Mouse (Mus musculus) heart, postnatal 10 days (tissue): ENCODE data around the gene Tmem104. TPM values are rescaled to one million over a fixed set of nuclear protein-coding genes. Genes with fewer than 3 reads are reported as not detected.

Experiments used
- DNase-seq, 2 experiments: peaks; one replicate each; pipeline ENCODE4 v3.0.0; 2021
- intact Hi-C: fragments of 180-260 bp; cut with DNase I; formaldehyde crosslinking; loops from one replicate; pipeline ENCODE4 v1.15.1; 2025
- microRNA-seq, 2 experiments: library from miRNA; unstranded; fragments of <30 nt; microRNA quantifications; one replicate each; pipeline ENCODE4 v1.2.0; 2022
- total RNA-seq, 2 experiments: library from RNA; stranded (reverse); gene quantifications; 2 replicates each; pipeline ENCODE4 v1.2.3; 2021

Gene Tmem104
- total RNA-seq, 2 experiments from 2014 or later, result 10.9 TPM

DNA sequence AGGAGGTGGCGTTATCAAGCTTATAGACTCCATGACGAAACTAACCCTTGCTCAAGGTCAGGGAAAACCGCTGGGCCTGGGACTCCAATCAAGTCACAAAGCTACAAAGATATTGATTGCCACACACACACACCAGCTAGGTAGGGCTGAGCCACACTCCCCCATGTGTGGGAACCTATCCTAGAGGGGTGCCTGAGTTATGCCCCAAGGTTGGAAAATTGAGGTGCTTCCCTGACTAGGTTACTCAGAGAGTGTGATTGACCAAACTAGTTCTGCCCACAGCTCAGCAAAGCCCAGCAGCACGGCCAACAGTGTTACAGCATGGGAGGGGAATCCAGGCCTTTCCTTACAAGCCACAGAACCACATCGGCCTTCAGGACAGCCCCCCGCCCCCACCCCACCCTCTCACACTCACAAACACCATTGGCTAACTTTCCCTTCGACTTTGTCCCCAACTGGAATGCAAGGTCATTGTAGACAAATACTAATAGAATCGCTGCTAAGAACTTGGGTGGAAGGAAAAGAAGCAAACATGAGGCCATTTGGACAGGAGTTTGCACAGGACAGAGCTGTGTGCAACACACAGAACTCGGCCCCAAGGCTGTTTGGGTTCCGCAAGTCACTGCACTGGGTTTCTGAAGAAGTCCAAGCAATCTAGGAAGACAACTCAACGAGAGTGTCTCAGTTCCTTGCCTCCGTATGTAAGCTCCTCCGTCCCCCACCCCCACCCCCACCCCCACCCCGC, 105.5 kb downstream of the Tmem104 start:
- no peak for DNase-seq
- intact Hi-C loops, result no loop called here

DNA sequence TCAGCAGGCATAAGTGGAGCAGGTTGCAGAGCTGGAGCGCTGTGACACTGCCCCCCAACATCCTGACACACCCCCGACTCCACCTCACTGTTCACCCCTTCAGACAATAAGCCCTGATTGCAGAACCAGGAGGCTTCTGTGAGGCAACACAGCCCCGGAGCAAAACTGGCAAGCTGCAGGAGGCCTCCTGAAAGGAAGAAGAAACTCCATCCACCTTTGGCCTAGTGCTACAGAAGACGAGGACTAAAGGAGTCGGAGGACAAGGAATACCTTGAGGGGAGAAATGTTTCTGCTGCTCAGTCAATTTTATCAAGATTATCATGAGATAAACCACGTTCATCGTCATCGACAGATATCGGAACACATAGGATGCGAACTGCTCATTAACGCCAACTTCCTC, 108.7 kb downstream of the Tmem104 start:
- DNase-seq, result no peak
- intact Hi-C loops, result no loop called here

Small RNA genes lying within 50 kb of the gene (microRNA-seq; reads per million reads assigned to microRNA genes)
- 0 reads per million in 2 experiments for gene Gm25837

Other genes with a start within 250 kb of the Tmem104 start
- gene Cd300c, start 218.3 kb upstream of the Tmem104 start, total RNA-seq, result not detected
- under 1 TPM; 0.41 to 0.84 TPM for gene Cd300ld, start 197.6 kb upstream of the Tmem104 start, total RNA-seq
- gene Cd300c2, start 185.6 kb upstream of the Tmem104 start, total RNA-seq, result 1 to 10 TPM; 1.7 to 2.1 TPM
- gene Cd300ld2, start 171.3 kb upstream of the Tmem104 start, total RNA-seq, result not detected
- not detected for gene Cd300ld4, start 160.5 kb upstream of the Tmem104 start, total RNA-seq
- gene Cd300ld5, start 149.7 kb upstream of the Tmem104 start, total RNA-seq, result 1 to 10 TPM; 3.9 to 5.0 TPM
- 1 to 10 TPM; 1.2 to 2.9 TPM for gene Cd300ld3, start 139.1 kb upstream of the Tmem104 start, total RNA-seq
- gene Cd300e, start 125.3 kb upstream of the Tmem104 start, total RNA-seq, result under 1 TPM; 0.29 to 0.35 TPM
- gene Rab37, start 96.1 kb upstream of the Tmem104 start, total RNA-seq, result 1 to 10 TPM; 1.4 to 1.6 TPM
- gene Cd300lf, start 53.5 kb upstream of the Tmem104 start, total RNA-seq, result under 1 TPM; 0.15 to 0.48 TPM
- gene Slc9a3r1, start 24.1 kb upstream of the Tmem104 start, total RNA-seq, result 10 to 100 TPM; 11.9 to 17.4 TPM
- gene Nat9, start 372 bp downstream of the Tmem104 start, total RNA-seq, result 10 to 100 TPM; 14.8 to 19.9 TPM
- gene Grin2c, start 79.8 kb downstream of the Tmem104 start, total RNA-seq, result not detected
- gene Fdxr, start 89.6 kb downstream of the Tmem104 start, total RNA-seq, result 1 to 10 TPM; 7.7 to 9.1 TPM
- gene Fads6, start 110.2 kb downstream of the Tmem104 start, total RNA-seq, result 1 to 10 TPM in 1 of 2 experiments, under 1 TPM in 1; 0.89 to 1.2 TPM
- not detected for gene Otop2, start 119.7 kb downstream of the Tmem104 start, total RNA-seq
- under 1 TPM; 0.07 to 0.12 TPM for gene Ush1g, start 134.6 kb downstream of the Tmem104 start, total RNA-seq
- gene Otop3, start 147.2 kb downstream of the Tmem104 start, total RNA-seq, result not detected
- 1 to 10 TPM; 6.9 to 7.1 TPM for gene Hid1, start 180.3 kb downstream of the Tmem104 start, total RNA-seq
- gene Cdr2l, start 194.4 kb downstream of the Tmem104 start, total RNA-seq, result 10 to 100 TPM; 13.9 to 16.8 TPM
- gene Mrpl58, start 216.3 kb downstream of the Tmem104 start, total RNA-seq, result 100 to 1,000 TPM; 144 to 150 TPM
- gene Atp5h, start 232.5 kb downstream of the Tmem104 start, total RNA-seq, result 1,000 to 10,000 TPM; 1,980 to 2,006 TPM
- 10 to 100 TPM; 22.7 to 26.7 TPM for gene Kctd2, start 232.6 kb downstream of the Tmem104 start, total RNA-seq